Mouse (Mus musculus) megakaryocyte progenitor cell, adult 5-6 weeks (primary cell): ENCODE measurements around the gene Sebox. TPM values are rescaled to one million over a fixed set of nuclear protein-coding genes. Genes with fewer than 3 reads are reported as not detected.
A peak's percentile ranks its signal among the peaks of the same experiment; 100 is the strongest.

Experiments used
- ATAC-seq: replicated peaks from 2 replicates; pipeline ENCODE4 v1.8.0; 2016; ENCODE audit warnings: mild to moderate bottlenecking, moderate TSS enrichment, inconsistent platforms; ENCODE audit not compliant: poor library complexity
- total RNA-seq, 2 experiments: library from RNA; stranded (forward) in 1 of 2; stranded (reverse) in 1 of 2; fragments of 157-497, 149-512 nt in 1 of 2; fragments of 200-1000 nt in 1 of 2; gene quantifications; 2 replicates each; pipeline versions ENCODE4 v1.2.3 to v1.2.4; 2015 to 2017

Gene Sebox
- total RNA-seq (2015) (not detected in 2 replicates), total RNA-seq (2017) (not detected in 2 replicates)

GRCm38 (mm10) chr11:78502909-78503650 lies at the start of gene Sebox:
Gene Sebox, plus strand, starts transcription at chr11:78503447.
- ATAC-seq, result no peak

- no peak for ATAC-seq
These were observed 49.6 kb upstream of the Sebox start for GRCm38 (mm10) chr11:78453675-78454074.

- ATAC-seq, result no peak
These were observed 49.0 kb upstream of the Sebox start for GRCm38 (mm10) chr11:78454276-78454675.

- ATAC-seq, result peak; percentile 77
These were observed 47.9 kb upstream of the Sebox start for GRCm38 (mm10) chr11:78455308-78455707.

GRCm38 (mm10) chr11:78458740-78459139 lies 44.5 kb upstream of the Sebox start:
- ATAC-seq, result peak; percentile 80

- no peak for ATAC-seq
These were observed 41.4 kb upstream of the Sebox start for GRCm38 (mm10) chr11:78461894-78462293.

GRCm38 (mm10) chr11:78462669-78463068 lies 40.6 kb upstream of the Sebox start:
- ATAC-seq, result no peak

- ATAC-seq, result no peak
These were observed 39.8 kb upstream of the Sebox start for GRCm38 (mm10) chr11:78463286-78464036.

GRCm38 (mm10) chr11:78465116-78465515 lies 38.1 kb upstream of the Sebox start:
- ATAC-seq, result no peak

GRCm38 (mm10) chr11:78465568-78466180 lies 37.6 kb upstream of the Sebox start, which contains the start of gene Slc46a1:
Gene Slc46a1, plus strand, starts transcription at chr11:78465697.
- ATAC-seq, result peak; percentile 92

- no peak for ATAC-seq
These were observed 36.9 kb upstream of the Sebox start for GRCm38 (mm10) chr11:78466242-78466912.

GRCm38 (mm10) chr11:78467515-78467914 lies 35.7 kb upstream of the Sebox start:
- ATAC-seq, result no peak

- ATAC-seq, result no peak
These were observed 35.3 kb upstream of the Sebox start for GRCm38 (mm10) chr11:78467932-78468331.

GRCm38 (mm10) chr11:78471326-78472103 lies 31.7 kb upstream of the Sebox start:
- ATAC-seq, result no peak

GRCm38 (mm10) chr11:78475289-78475688 lies 28.0 kb upstream of the Sebox start:
- peak; percentile 52; the same call in 1 of the 2 replicates for ATAC-seq

- ATAC-seq, result no peak
These were observed 19.6 kb upstream of the Sebox start for GRCm38 (mm10) chr11:78483639-78484038.

- ATAC-seq, result peak; percentile 83
These were observed 15.1 kb upstream of the Sebox start for GRCm38 (mm10) chr11:78488168-78488567.

GRCm38 (mm10) chr11:78490781-78491241 lies 12.4 kb upstream of the Sebox start:
- peak; percentile 71 for ATAC-seq

GRCm38 (mm10) chr11:78495904-78496303 lies 7.3 kb upstream of the Sebox start:
- 0 out of 2 replicates have a peak, but pooled peaks have one; percentile 33 for ATAC-seq

GRCm38 (mm10) chr11:78497071-78497541 lies 6.1 kb upstream of the Sebox start:
- ATAC-seq, result no peak
